Comparison of ENCODE assay signal across 8 mouse cellular contexts in the genomic region with DNA sequence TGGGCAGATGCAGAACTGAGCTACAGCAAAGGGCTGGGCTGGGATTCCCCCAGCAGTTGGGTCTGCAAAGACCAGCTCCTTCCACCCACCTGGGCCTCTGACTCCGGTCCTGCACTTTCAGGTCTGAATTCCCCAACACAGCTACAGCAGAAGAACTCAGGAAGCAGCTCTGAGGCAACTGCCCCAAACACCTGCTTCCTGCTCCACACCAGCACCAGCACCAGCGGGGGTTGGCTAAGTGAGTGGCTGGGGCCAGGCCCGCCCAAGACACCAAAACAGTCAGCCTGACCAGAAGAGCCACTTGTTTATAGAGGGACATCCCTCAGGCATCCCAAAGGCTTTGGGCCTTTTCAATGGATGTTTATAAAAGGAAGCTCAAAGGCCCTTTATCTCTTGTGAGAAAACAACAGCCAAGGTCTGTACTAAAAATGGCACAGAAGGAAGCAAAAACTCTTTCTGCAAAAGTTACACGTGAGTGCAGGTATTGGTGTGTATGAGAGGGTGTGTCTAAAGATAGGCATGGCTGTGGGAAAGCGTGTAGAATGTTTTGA. TPM values are rescaled to one million over a fixed set of nuclear protein-coding genes. Genes with fewer than 3 reads are reported as not detected.
DNase-seq lines count a peak whose midpoint lies in the region; ATAC-seq and TF ChIP-seq lines count a peak whose summit lies in the region.

No protein-coding gene starts in this region.

- no peaks in the 10 kb centered on the region for H3K27me3 ChIP-seq in kidney, postnatal 0 days (ENCODE audit: insufficient read depth, low read length)
- H3K27me3 ChIP-seq in embryonic facial prominence, embryonic 14.5 days (replicated peaks; ENCODE audit: control insufficient read depth, insufficient read depth, low read length) = no peaks in the 10 kb centered on the region
- no peaks in the 10 kb centered on the region for H3K27me3 ChIP-seq in splenic B cell, adult 2 months (ENCODE audit: control insufficient read depth, insufficient read depth, low read length, poor library complexity, severe bottlenecking)
- no peaks in the 10 kb centered on the region for H3K27me3 ChIP-seq in midbrain, embryonic 15.5 days (replicated peaks)
- no peaks in the 10 kb centered on the region for H3K27me3 ChIP-seq in midbrain, embryonic 14.5 days (ENCODE audit: control insufficient read depth, insufficient read depth, low read length)

- no peak overlapping the region for H3K9ac ChIP-seq in kidney, postnatal 0 days (ENCODE audit: low read depth, low read length)
- no peak overlapping the region for H3K9ac ChIP-seq in embryonic facial prominence, embryonic 14.5 days (ENCODE audit: low read depth, low read length)
- no peak overlapping the region for H3K9ac ChIP-seq in midbrain, embryonic 15.5 days
- no peak overlapping the region for H3K9ac ChIP-seq in midbrain, embryonic 14.5 days (replicated peaks; ENCODE audit: low read length)

- 63% methylated on average over 5 of the region's 5 CpGs for WGBS in kidney, postnatal 0 days
- WGBS in embryonic facial prominence, embryonic 14.5 days = 55% methylated on average over 5 of the region's 5 CpGs
- 79% methylated on average over 5 of the region's 5 CpGs for WGBS in midbrain, embryonic 15.5 days
- 82% methylated on average over 5 of the region's 5 CpGs for WGBS in midbrain, embryonic 14.5 days

- no peak for ATAC-seq in kidney, postnatal 0 days (replicated peaks; ENCODE audit: low FRiP score, low read depth)
- ATAC-seq in embryonic facial prominence, embryonic 14.5 days (ENCODE audit: low read depth) = no peak
- ATAC-seq in midbrain, embryonic 15.5 days (replicated peaks) = no peak
- no peak for ATAC-seq in midbrain, embryonic 14.5 days (ENCODE audit: low FRiP score, low TSS enrichment)

- TF ChIP-seq CTCF in kidney, postnatal 0 days (IDR thresholded peaks at IDR 0.05; ENCODE audit: low read depth) = no peak

- DNase-seq in kidney, postnatal 0 days (ENCODE audit: low spot score) = no peak
- no peak for DNase-seq in kidney, postnatal 36 days
- peak; percentile 31 for DNase-seq in embryonic facial prominence, embryonic 14.5 days (ENCODE audit: low spot score)
- DNase-seq in lung, adult 18-20 months = peak; percentile 67 to 70
- DNase-seq in splenic B cell, adult 2 months (ENCODE audit: low read depth, low spot score) = peak; percentile 89
- no peak for DNase-seq in cerebellum, adult 18-20 months
- DNase-seq in midbrain, embryonic 14.5 days = no peak

- no peak overlapping the region for H3K4me2 ChIP-seq in kidney, postnatal 0 days (ENCODE audit: low read length)
- H3K4me2 ChIP-seq in embryonic facial prominence, embryonic 14.5 days (ENCODE audit: low read depth, low read length) = no peak overlapping the region
- no peak overlapping the region for H3K4me2 ChIP-seq in midbrain, embryonic 15.5 days
- H3K4me2 ChIP-seq in midbrain, embryonic 14.5 days (ENCODE audit: low read length) = no peak overlapping the region

- no peaks in the 10 kb centered on the region for H3K9me3 ChIP-seq in kidney, postnatal 0 days (replicated peaks; ENCODE audit: low read length)
- H3K9me3 ChIP-seq in embryonic facial prominence, embryonic 14.5 days (ENCODE audit: control insufficient read depth, low read length) = no peaks in the 10 kb centered on the region
- H3K9me3 ChIP-seq in midbrain, embryonic 15.5 days = no peaks in the 10 kb centered on the region
- H3K9me3 ChIP-seq in midbrain, embryonic 14.5 days (ENCODE audit: control insufficient read depth, low read length) = no peaks in the 10 kb centered on the region

- no peaks in the 10 kb centered on the region for H3K36me3 ChIP-seq in kidney, postnatal 0 days (ENCODE audit: insufficient read depth, low read length)
- no peaks in the 10 kb centered on the region for H3K36me3 ChIP-seq in embryonic facial prominence, embryonic 14.5 days (ENCODE audit: control insufficient read depth, insufficient read depth, low read length)
- no peaks in the 10 kb centered on the region; the same call in none of the 2 replicates for H3K36me3 ChIP-seq in splenic B cell, adult 2 months (ENCODE audit: control insufficient read depth, insufficient read depth, low read length, poor library complexity, severe bottlenecking)
- no peaks in the 10 kb centered on the region for H3K36me3 ChIP-seq in midbrain, embryonic 15.5 days (replicated peaks)
- peaks cover 4% of the 10 kb centered on the region; the same call in 1 of the 2 replicates for H3K36me3 ChIP-seq in midbrain, embryonic 14.5 days (ENCODE audit: control insufficient read depth, insufficient read depth, low read length)

- H3K4me1 ChIP-seq in kidney, postnatal 0 days (replicated peaks; ENCODE audit: insufficient read depth, low read length) = 0 out of 2 replicates have a peak, but pooled peaks cover 5% of the 10 kb centered on the region
- peaks cover 8% of the 10 kb centered on the region; the same call in 1 of the 2 replicates for H3K4me1 ChIP-seq in embryonic facial prominence, embryonic 14.5 days (ENCODE audit: control insufficient read depth, insufficient read depth, low read length)
- H3K4me1 ChIP-seq in midbrain, embryonic 15.5 days = no peaks in the 10 kb centered on the region
- no peaks in the 10 kb centered on the region for H3K4me1 ChIP-seq in midbrain, embryonic 14.5 days (ENCODE audit: control insufficient read depth, insufficient read depth, low read length)

- H3K4me3 ChIP-seq in kidney, postnatal 0 days (replicated peaks; ENCODE audit: low read depth, low read length) = no peak overlapping the region
- no peak overlapping the region for H3K4me3 ChIP-seq in embryonic facial prominence, embryonic 14.5 days (ENCODE audit: low read depth, low read length)
- no peak overlapping the region for H3K4me3 ChIP-seq in midbrain, embryonic 15.5 days
- H3K4me3 ChIP-seq in midbrain, embryonic 14.5 days (replicated peaks; ENCODE audit: low read depth, low read length) = no peak overlapping the region

- peak overlapping the region; percentile 28; the same call in 1 of the 2 replicates for H3K27ac ChIP-seq in kidney, postnatal 0 days
- H3K27ac ChIP-seq in embryonic facial prominence, embryonic 14.5 days (replicated peaks; ENCODE audit: low read depth, low read length) = no peak overlapping the region
- H3K27ac ChIP-seq in midbrain, embryonic 15.5 days = no peak overlapping the region
- no peak overlapping the region for H3K27ac ChIP-seq in midbrain, embryonic 14.5 days (replicated peaks; ENCODE audit: low read depth, low read length)

RNA-seq across cellular contexts. Expression of a gene that starts 9.0 kb away (rescaled TPM):
- polyA plus RNA-seq in kidney, postnatal 0 days (2015; fragmentation: Nextera tagmentation; extraction: Ambion mirVana) = 3.0 and 3.2 TPM in 2 replicates
- polyA plus RNA-seq in embryonic facial prominence, embryonic 14.5 days (2014; fragmentation: Nextera tagmentation; extraction: Ambion mirVana) = 23.0 and 23.1 TPM in 2 replicates
- polyA plus RNA-seq in midbrain, embryonic 15.5 days (2015; fragmentation: Nextera tagmentation; extraction: Ambion mirVana) = 27.7 and 29.4 TPM in 2 replicates
- polyA plus RNA-seq in midbrain, embryonic 14.5 days (2014; fragmentation: Nextera tagmentation; extraction: Ambion mirVana) = 19.9 and 32.6 TPM in 2 replicates

Comparison
In these comparisons a context has a peak if more than half of its experiments do, and no peak if none do; other contexts are left out.
1. DNase-seq: peak in embryonic facial prominence, embryonic 14.5 days (single experiment), lung, adult 18-20 months (2 of 2) and splenic B cell, adult 2 months (single experiment); none in kidney, postnatal 0 days (single experiment), kidney, postnatal 36 days (0 of 2), cerebellum, adult 18-20 months (0 of 2) and midbrain, embryonic 14.5 days (single experiment).